Mouse (Mus musculus) E14TG2a.4 (cell line): ENCODE data around the gene D130043K22Rik.

Experiments used
- CTCF ChIP-seq: conservative IDR thresholded peaks from 2 replicates; pipeline ENCODE4 v1.5.1; 2014; ENCODE audit warnings: low read length
- POU5F1 ChIP-seq: IDR thresholded peaks from 2 replicates; pipeline ENCODE4 v1.6.1; 2014; ENCODE audit warnings: low read length, borderline replicate concordance

DNA sequence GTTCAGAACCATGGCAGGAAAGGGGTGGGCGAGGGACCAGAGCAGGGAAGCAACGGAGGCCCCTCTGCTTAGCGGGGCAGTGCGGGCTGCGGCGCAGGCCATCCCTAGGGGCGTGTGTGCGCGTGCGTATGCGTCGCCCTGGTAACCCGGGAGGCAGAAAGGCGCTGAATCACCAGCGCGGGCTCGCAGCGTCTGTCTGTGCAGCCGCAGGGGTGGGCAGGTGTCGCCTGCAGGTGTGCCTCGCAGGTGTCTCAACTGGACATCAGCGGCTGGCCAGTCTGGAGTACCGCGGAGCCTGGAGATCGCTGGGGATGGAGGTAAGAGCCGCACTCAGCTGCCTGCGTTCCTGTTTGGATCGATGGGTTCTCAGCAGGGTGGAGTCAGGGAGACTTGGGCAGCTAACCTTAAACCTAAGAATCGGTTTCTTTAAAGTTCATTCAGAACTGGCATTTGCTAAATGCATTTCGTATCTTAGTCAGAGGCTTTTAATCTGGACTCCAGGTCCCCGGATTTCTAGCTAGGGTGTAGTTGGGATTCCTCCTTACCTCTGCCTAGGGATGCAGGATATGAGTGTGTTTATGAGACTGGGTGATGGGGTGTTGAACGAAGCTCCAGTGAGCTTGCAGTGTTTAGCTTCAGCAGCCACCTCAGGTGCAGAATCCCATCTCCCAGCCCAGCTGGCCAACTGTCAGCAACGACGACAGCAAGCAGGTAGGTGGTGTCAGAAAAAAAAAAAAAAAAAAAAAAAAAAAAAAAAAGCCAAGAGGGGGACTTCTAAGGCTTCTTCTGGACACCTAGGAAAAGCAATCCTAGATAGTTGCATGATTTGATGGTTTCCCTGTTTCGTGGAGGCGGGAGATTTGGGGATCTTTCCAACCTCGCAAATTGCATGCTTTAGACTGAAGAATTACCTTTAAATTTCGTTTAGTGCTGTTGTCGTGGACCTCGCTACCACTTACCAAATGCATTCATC, at the start of gene D130043K22Rik:
- TF ChIP-seq CTCF (no peak), POU5F1 (no peak)
